Mouse (Mus musculus) G1E-ER4 (cell line): ENCODE results near the gene Aif1l. TPM values are rescaled to one million over a fixed set of nuclear protein-coding genes. Genes with fewer than 3 reads are reported as not detected.

Experiments used
- GATA1 ChIP-seq: IDR thresholded peaks from one replicate; pipeline ENCODE4 v1.8.0; 2012; ENCODE audit warnings: low read length, inconsistent platforms
- polyA plus RNA-seq: library from polyadenylated mRNA; stranded (reverse); fragments of >175 nt; gene quantifications from 2 replicates; pipeline ENCODE4 v1.2.3, GENCODE M21; 2012

Gene Aif1l
- polyA plus RNA-seq, 1 experiment: not detected

GRCm38 (mm10) chr2:31943011-31943410 lies 6.9 kb upstream of the Aif1l start:
- no peak for TF ChIP-seq GATA1

- no peak for TF ChIP-seq GATA1
Measured at GRCm38 (mm10) chr2:31945580-31945979, 4.4 kb upstream of the Aif1l start.

GRCm38 (mm10) chr2:31948392-31948791 lies 1.5 kb upstream of the Aif1l start:
- TF ChIP-seq GATA1: no peak

GRCm38 (mm10) chr2:31948801-31949200 lies 1.1 kb upstream of the Aif1l start:
- TF ChIP-seq GATA1: no peak

- no peak for TF ChIP-seq GATA1
Measured at GRCm38 (mm10) chr2:31950966-31951365, 1.0 kb downstream of the Aif1l start.

GRCm38 (mm10) chr2:31952236-31952635 lies 2.3 kb downstream of the Aif1l start:
- TF ChIP-seq GATA1: no peak

GRCm38 (mm10) chr2:31952725-31953124 lies 2.8 kb downstream of the Aif1l start:
- TF ChIP-seq GATA1: no peak

- no peak for TF ChIP-seq GATA1
Measured at GRCm38 (mm10) chr2:31953687-31954086, 3.7 kb downstream of the Aif1l start.

GRCm38 (mm10) chr2:31954779-31955181 lies 4.8 kb downstream of the Aif1l start:
- no peak for TF ChIP-seq GATA1

GRCm38 (mm10) chr2:31955686-31956085 lies 5.7 kb downstream of the Aif1l start:
- no peak for TF ChIP-seq GATA1

GRCm38 (mm10) chr2:31957211-31957610 lies 7.3 kb downstream of the Aif1l start:
- TF ChIP-seq GATA1: no peak

GRCm38 (mm10) chr2:31960986-31961385 lies 11.0 kb downstream of the Aif1l start:
- TF ChIP-seq GATA1: no peak

GRCm38 (mm10) chr2:31961791-31962222 lies 11.9 kb downstream of the Aif1l start:
- no peak for TF ChIP-seq GATA1

GRCm38 (mm10) chr2:31962501-31963224 lies 12.7 kb downstream of the Aif1l start:
- no peak for TF ChIP-seq GATA1

- no peak for TF ChIP-seq GATA1
Measured at GRCm38 (mm10) chr2:31963491-31963890, 13.6 kb downstream of the Aif1l start.

GRCm38 (mm10) chr2:31964191-31964590 lies 14.3 kb downstream of the Aif1l start:
- no peak for TF ChIP-seq GATA1

- TF ChIP-seq GATA1: no peak
Measured at GRCm38 (mm10) chr2:31965110-31965509, 15.2 kb downstream of the Aif1l start.
